Mouse (Mus musculus): ENCODE measurements around the gene Bsn. TPM values are rescaled to one million over a fixed set of nuclear protein-coding genes. Genes with fewer than 3 reads are reported as not detected.

The Bsn gene
- total and polyA plus RNA-seq, 3 experiments: 2.8 to 7.9 (median 5.0) TPM

DNA sequence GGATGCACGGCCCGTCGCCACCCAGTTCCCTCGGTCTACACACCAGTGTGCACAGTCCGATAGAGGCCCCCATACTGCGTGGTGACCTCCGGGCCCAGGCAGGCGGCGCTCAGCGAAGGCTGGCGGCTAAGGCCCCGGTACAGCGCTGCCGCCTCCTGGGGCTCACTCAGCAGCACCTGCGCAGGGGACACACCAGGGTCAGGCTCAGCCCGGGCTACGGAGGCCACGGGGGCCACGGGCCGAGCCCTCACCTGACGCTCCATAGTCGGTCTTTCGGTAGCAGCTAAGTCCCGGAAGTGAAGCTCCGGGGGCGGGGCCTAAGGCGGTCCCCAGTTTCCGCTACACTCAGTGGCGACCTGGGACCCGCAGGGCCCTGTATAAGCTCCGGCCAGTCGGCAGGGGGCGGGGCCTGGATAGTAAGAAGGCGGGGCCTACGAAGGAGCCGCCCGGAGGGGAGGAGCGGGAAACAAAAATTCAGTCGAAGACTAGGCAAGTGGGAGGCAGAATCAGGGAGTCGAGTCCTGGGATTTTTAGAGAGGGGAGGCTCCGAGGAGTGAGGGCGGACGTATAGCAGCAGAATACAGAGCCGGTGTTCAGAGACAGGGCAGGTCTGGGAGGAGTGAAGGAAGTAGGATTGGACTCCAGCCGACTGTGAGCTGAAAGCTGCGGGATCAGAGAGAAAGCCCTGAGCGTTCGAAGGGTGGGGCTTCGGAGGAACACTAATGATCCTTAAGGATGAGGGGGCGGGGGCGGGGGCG, 95.8 kb downstream of the Bsn start, which contains the start of gene Apeh:
TSS of gene Apeh (minus strand) at position 423 of the 758 bp plus-strand sequence.
- TF ChIP-seq TAL1 (conservative IDR thresholded peaks at IDR 0.05; ENCODE audit: low read depth, low read length): no peak
- no peak for TF ChIP-seq POLR2AphosphoS5 (IDR thresholded peaks at IDR 0.05; ENCODE audit: insufficient replicate concordance, low read depth, low read length)
- TF ChIP-seq CTCF (IDR thresholded peaks at IDR 0.05; ENCODE audit: low read depth, low read length): no peak
- no peak for TF ChIP-seq GATA1 (IDR thresholded peaks at IDR 0.05; ENCODE audit: borderline replicate concordance, low read length)
- TF ChIP-seq GATA2 (IDR thresholded peaks at IDR 0.05; ENCODE audit: borderline replicate concordance, low read depth, low read length): no peak
- Histone ChIP-seq H3K4me3 (ENCODE audit: low read depth, low read length) (peak within 1 kb of the TSS; percentile 94), H3K9me3 (replicated peaks) (no peaks in the 10 kb centered on the region), H3K27me3 (ENCODE audit: insufficient read depth, low read length) (no peaks in the 10 kb centered on the region; the same call in 1 of the 2 replicates), H3K36me3 (replicated peaks) (peaks cover 72% of the 10 kb centered on the region), H3K4me1 (ENCODE audit: insufficient read depth, low read depth, low read length) (peaks cover 80% of the 10 kb centered on the region)
- peak; percentile 94 for DNase-seq (ENCODE audit: low spot score)
- peak; percentile 83 for ATAC-seq (ENCODE audit: extremely low read depth, insufficient number of reproducible peaks, low FRiP score, poor library complexity, severe bottlenecking)

DNA sequence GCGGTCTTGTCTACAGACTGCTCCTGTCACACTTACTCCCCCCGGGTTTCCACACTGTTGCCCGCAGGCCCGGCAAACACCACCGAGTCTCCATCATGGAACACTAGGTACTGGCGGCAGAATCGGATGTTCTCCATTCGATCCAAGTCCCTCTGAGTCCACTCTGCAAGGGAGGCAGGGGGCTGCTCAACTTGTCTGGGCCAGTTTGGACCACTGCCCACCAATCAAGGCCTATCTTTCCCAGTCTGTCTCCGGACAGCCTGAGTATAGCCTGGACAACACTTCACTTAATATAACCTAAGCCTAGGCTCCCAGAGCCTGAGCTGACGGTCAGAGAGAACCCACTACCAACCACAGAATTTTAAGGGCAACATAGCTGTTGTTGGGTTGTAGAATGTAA, 96.6 kb downstream of the Bsn start:
- no peak for TF ChIP-seq GATA1 (IDR thresholded peaks at IDR 0.05; ENCODE audit: borderline replicate concordance, low read length)
- no peak for TF ChIP-seq GATA2 (IDR thresholded peaks at IDR 0.05; ENCODE audit: borderline replicate concordance, low read depth, low read length)
- no peak for TF ChIP-seq CTCF (IDR thresholded peaks at IDR 0.05; ENCODE audit: low read depth, low read length)
- TF ChIP-seq POLR2AphosphoS5 (IDR thresholded peaks at IDR 0.05; ENCODE audit: insufficient replicate concordance, low read depth, low read length): no peak
- TF ChIP-seq TAL1 (conservative IDR thresholded peaks at IDR 0.05; ENCODE audit: low read depth, low read length): no peak
- no peak for ATAC-seq (ENCODE audit: extremely low read depth, insufficient number of reproducible peaks, low FRiP score, poor library complexity, severe bottlenecking)
- Histone ChIP-seq H3K4me3 (ENCODE audit: low read depth, low read length) (peak overlapping the region; percentile 94), H3K9me3 (replicated peaks) (no peaks in the 10 kb centered on the region), H3K27me3 (ENCODE audit: insufficient read depth, low read length) (no peaks in the 10 kb centered on the region; the same call in 1 of the 2 replicates), H3K4me1 (ENCODE audit: insufficient read depth, low read depth, low read length) (peaks cover 76% of the 10 kb centered on the region), H3K36me3 (replicated peaks) (peaks cover 72% of the 10 kb centered on the region)
- no peak for DNase-seq (ENCODE audit: low spot score)

DNA sequence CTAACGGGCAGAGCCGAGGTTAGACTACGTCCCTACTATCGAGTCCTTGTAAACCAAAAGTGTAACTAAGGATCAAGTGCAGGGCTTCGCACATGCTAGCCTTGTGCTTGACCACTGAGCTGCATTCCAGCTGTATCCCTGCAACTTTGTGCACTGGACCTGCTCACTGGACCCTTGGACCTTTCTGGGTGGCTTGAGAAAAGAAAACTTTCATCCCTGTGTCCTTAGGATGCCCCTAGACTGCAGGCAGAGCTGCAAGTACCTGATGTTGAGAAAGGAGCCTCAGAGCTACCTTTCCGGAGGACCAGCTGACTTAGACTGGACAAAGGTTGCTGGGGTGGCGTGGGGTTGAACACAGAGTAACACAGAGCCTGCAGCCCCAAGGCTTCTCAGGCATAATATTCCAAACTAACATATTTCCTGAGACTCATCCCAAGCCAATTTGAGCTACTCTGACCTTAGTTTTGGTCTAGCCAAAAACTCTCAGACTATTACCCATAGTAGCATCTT, 99.5 kb downstream of the Bsn start:
- H3K9me3 ChIP-seq (replicated peaks): no peaks in the 10 kb centered on the region
- no peaks in the 10 kb centered on the region; the same call in 1 of the 2 replicates for H3K27me3 ChIP-seq (ENCODE audit: insufficient read depth, low read length)
- H3K4me1 ChIP-seq (ENCODE audit: insufficient read depth, low read depth, low read length): peaks cover 65% of the 10 kb centered on the region
- peaks cover 79% of the 10 kb centered on the region for H3K36me3 ChIP-seq (replicated peaks)
- ATAC-seq (ENCODE audit: extremely low read depth, insufficient number of reproducible peaks, low FRiP score, poor library complexity, severe bottlenecking) (no peak), DNase-seq (ENCODE audit: low spot score) (no peak)
- TF ChIP-seq GATA2 (IDR thresholded peaks at IDR 0.05; ENCODE audit: borderline replicate concordance, low read depth, low read length) (no peak), TAL1 (conservative IDR thresholded peaks at IDR 0.05; ENCODE audit: low read depth, low read length) (no peak), CTCF (IDR thresholded peaks at IDR 0.05; ENCODE audit: low read depth, low read length) (no peak), GATA1 (IDR thresholded peaks at IDR 0.05; ENCODE audit: borderline replicate concordance, low read length) (no peak), POLR2AphosphoS5 (IDR thresholded peaks at IDR 0.05; ENCODE audit: insufficient replicate concordance, low read depth, low read length) (no peak)
- no peak overlapping the region for H3K4me3 ChIP-seq (ENCODE audit: low read depth, low read length)

DNA sequence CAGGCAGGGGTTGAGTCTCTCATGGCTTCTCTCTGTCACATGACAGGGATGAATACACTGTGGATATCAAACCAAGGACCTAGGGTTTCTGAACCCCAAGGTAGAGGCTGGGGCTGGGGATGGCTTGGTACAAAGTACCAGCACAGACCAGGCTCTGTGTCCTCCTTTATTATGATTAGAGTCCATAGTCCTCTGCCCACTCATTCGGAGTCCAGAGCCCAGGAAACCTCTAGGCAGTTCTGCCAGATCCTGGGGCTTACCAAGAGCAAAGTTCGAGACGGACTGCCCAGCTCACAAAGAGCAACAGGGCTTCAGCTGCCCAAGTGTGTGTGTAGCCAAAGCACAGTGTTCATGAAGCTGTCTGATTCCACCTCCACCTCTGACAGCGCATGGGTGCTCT, 104.9 kb downstream of the Bsn start:
- ATAC-seq (ENCODE audit: extremely low read depth, insufficient number of reproducible peaks, low FRiP score, poor library complexity, severe bottlenecking) (no peak), DNase-seq (ENCODE audit: low spot score) (no peak)
- H3K36me3 ChIP-seq (replicated peaks): peaks cover 94% of the 10 kb centered on the region
- H3K9me3 ChIP-seq (replicated peaks): no peaks in the 10 kb centered on the region
- no peaks in the 10 kb centered on the region for H3K27me3 ChIP-seq (ENCODE audit: insufficient read depth, low read length)
- no peak for TF ChIP-seq CTCF (IDR thresholded peaks at IDR 0.05; ENCODE audit: low read depth, low read length)
- no peak for TF ChIP-seq POLR2AphosphoS5 (IDR thresholded peaks at IDR 0.05; ENCODE audit: insufficient replicate concordance, low read depth, low read length)
- TF ChIP-seq TAL1 (conservative IDR thresholded peaks at IDR 0.05; ENCODE audit: low read depth, low read length): no peak
- TF ChIP-seq GATA1 (IDR thresholded peaks at IDR 0.05; ENCODE audit: borderline replicate concordance, low read length): no peak
- no peak for TF ChIP-seq GATA2 (IDR thresholded peaks at IDR 0.05; ENCODE audit: borderline replicate concordance, low read depth, low read length)
- no peak overlapping the region for H3K4me3 ChIP-seq (ENCODE audit: low read depth, low read length)
- peaks cover 77% of the 10 kb centered on the region for H3K4me1 ChIP-seq (ENCODE audit: insufficient read depth, low read depth, low read length)

DNA sequence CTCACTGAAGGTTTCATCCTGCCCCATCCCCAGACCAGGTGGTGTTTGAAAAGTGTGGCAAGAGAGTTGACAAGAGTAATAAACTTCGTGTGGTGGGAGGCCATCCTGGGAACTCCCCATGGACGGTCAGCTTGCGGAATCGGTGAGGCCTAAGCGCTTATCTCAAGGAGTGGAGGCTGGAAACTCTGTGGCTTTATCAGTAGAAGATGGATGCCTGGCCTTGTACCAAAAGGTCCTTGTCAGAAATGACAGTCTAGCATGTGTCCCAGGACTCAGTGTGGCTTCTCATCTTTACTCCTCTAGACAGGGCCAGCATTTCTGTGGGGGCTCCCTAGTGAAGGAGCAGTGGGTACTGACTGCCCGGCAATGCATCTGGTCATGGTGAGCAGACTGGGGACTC, 106.6 kb downstream of the Bsn start:
- no peak for ATAC-seq (ENCODE audit: extremely low read depth, insufficient number of reproducible peaks, low FRiP score, poor library complexity, severe bottlenecking)
- DNase-seq (ENCODE audit: low spot score): no peak
- Histone ChIP-seq H3K4me3 (ENCODE audit: low read depth, low read length) (no peak overlapping the region), H3K9me3 (replicated peaks) (no peaks in the 10 kb centered on the region), H3K27me3 (ENCODE audit: insufficient read depth, low read length) (no peaks in the 10 kb centered on the region), H3K36me3 (replicated peaks) (peaks cover 77% of the 10 kb centered on the region), H3K4me1 (ENCODE audit: insufficient read depth, low read depth, low read length) (peaks cover 82% of the 10 kb centered on the region)
- TF ChIP-seq TAL1 (conservative IDR thresholded peaks at IDR 0.05; ENCODE audit: low read depth, low read length) (no peak), GATA2 (IDR thresholded peaks at IDR 0.05; ENCODE audit: borderline replicate concordance, low read depth, low read length) (no peak), CTCF (IDR thresholded peaks at IDR 0.05; ENCODE audit: low read depth, low read length) (no peak), POLR2AphosphoS5 (IDR thresholded peaks at IDR 0.05; ENCODE audit: insufficient replicate concordance, low read depth, low read length) (no peak; the same call in 1 of the 2 replicates), GATA1 (IDR thresholded peaks at IDR 0.05; ENCODE audit: borderline replicate concordance, low read length) (no peak)

DNA sequence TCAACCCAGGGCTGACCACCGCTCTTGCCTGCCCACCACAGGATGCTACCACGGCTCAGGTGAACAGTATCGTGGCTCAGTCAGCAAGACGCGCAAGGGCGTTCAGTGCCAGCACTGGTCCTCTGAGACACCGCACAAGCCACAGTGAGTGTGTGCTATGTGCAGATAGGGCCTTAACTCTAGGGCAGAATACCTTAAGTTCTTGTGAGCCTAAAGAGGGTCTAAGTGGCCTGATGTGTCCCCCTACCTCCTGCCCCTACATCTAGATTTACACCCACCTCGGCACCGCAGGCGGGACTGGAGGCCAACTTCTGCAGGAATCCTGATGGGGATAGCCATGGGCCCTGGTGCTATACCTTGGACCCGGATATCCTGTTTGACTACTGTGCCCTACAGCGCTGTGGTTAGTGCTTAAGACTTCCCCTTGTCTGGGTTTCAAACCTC, 107.2 kb downstream of the Bsn start, which contains the start of gene Rnf123:
TSS of gene Rnf123 (minus strand) at position 359 of the 444 bp plus-strand sequence.
- no peak for ATAC-seq (ENCODE audit: extremely low read depth, insufficient number of reproducible peaks, low FRiP score, poor library complexity, severe bottlenecking)
- DNase-seq (ENCODE audit: low spot score): no peak
- TF ChIP-seq GATA2 (IDR thresholded peaks at IDR 0.05; ENCODE audit: borderline replicate concordance, low read depth, low read length) (no peak), GATA1 (IDR thresholded peaks at IDR 0.05; ENCODE audit: borderline replicate concordance, low read length) (no peak), CTCF (IDR thresholded peaks at IDR 0.05; ENCODE audit: low read depth, low read length) (no peak), TAL1 (conservative IDR thresholded peaks at IDR 0.05; ENCODE audit: low read depth, low read length) (no peak), POLR2AphosphoS5 (IDR thresholded peaks at IDR 0.05; ENCODE audit: insufficient replicate concordance, low read depth, low read length) (no peak; the same call in 1 of the 2 replicates)
- H3K4me3 ChIP-seq (ENCODE audit: low read depth, low read length): no peak within 1 kb of the TSS; the same call in 1 of the 2 replicates
- peaks cover 71% of the 10 kb centered on the region for H3K36me3 ChIP-seq (replicated peaks)
- peaks cover 87% of the 10 kb centered on the region for H3K4me1 ChIP-seq (ENCODE audit: insufficient read depth, low read depth, low read length)
- H3K27me3 ChIP-seq (ENCODE audit: insufficient read depth, low read length): no peaks in the 10 kb centered on the region
- H3K9me3 ChIP-seq (replicated peaks): no peaks in the 10 kb centered on the region
